ENCODE assay signal across 9 mouse cellular contexts in genomic region chr7:101620373-101620772, GRCm38 (mm10). TPM values are rescaled to one million over a fixed set of nuclear protein-coding genes. Genes with fewer than 3 reads are reported as not detected.
A peak's percentile ranks its signal among the peaks of the same experiment; 100 is the strongest.
DNase-seq lines count a peak whose midpoint lies in the region; ATAC-seq and TF ChIP-seq lines count a peak whose summit lies in the region.
"Had no signal": no experiment of that assay in that cellular context is flagged by ENCODE, and none has a peak within 500 bp of the region (broad histone marks: within the 10 kb centered on the region; RNA-seq: fewer than 3 reads in every experiment).

No protein-coding gene starts in this region.

- WGBS in intestine, postnatal 0 days = 21% methylated on average over 4 of the region's 4 CpGs
- 20% methylated on average over 4 of the region's 4 CpGs for WGBS in intestine, embryonic 16.5 days
- WGBS in bone marrow, adult 2 months = 24% methylated on average over 4 of the region's 4 CpGs
- 25% methylated on average over 4 of the region's 4 CpGs for WGBS in midbrain, postnatal 0 days

- H3K9me3 ChIP-seq in intestine, postnatal 0 days (ENCODE audit: control insufficient read depth) = no peaks in the 10 kb centered on the region
- no peaks in the 10 kb centered on the region for H3K9me3 ChIP-seq in intestine, embryonic 16.5 days (ENCODE audit: control insufficient read depth, low read length)
- no peaks in the 10 kb centered on the region for H3K9me3 ChIP-seq in E14TG2a.4 (ENCODE audit: low read length)
- no peaks in the 10 kb centered on the region for H3K9me3 ChIP-seq in midbrain, postnatal 0 days (ENCODE audit: low read length)

- H3K4me2 ChIP-seq in intestine, postnatal 0 days (replicated peaks; ENCODE audit: low read depth) = no peak overlapping the region
- H3K4me2 ChIP-seq in intestine, embryonic 16.5 days (ENCODE audit: low read depth, low read length) = no peak overlapping the region
- no peak overlapping the region for H3K4me2 ChIP-seq in midbrain, postnatal 0 days (ENCODE audit: low read depth, low read length, poor library complexity, severe bottlenecking)

- H3K9ac ChIP-seq in intestine, postnatal 0 days (ENCODE audit: low read depth, low read length) = no peak overlapping the region
- H3K9ac ChIP-seq in intestine, embryonic 16.5 days (ENCODE audit: low read depth, low read length) = no peak overlapping the region
- no peak overlapping the region for H3K9ac ChIP-seq in midbrain, postnatal 0 days (replicated peaks; ENCODE audit: low read length, poor library complexity, severe bottlenecking)

- no peak overlapping the region for H3K27ac ChIP-seq in intestine, postnatal 0 days (ENCODE audit: low read depth, low read length)
- no peak overlapping the region for H3K27ac ChIP-seq in intestine, embryonic 16.5 days (ENCODE audit: low read length)
- H3K27ac ChIP-seq in bone marrow, adult 2 months (ENCODE audit: control insufficient read depth, insufficient read depth, low read depth, low read length, poor library complexity) = no peak overlapping the region
- no peak overlapping the region for H3K27ac ChIP-seq in midbrain, postnatal 0 days (ENCODE audit: low read depth, low read length)

- no peaks in the 10 kb centered on the region for H3K4me1 ChIP-seq in intestine, postnatal 0 days (replicated peaks; ENCODE audit: control insufficient read depth, insufficient read depth, low read length)
- no peaks in the 10 kb centered on the region for H3K4me1 ChIP-seq in intestine, embryonic 16.5 days (ENCODE audit: control insufficient read depth, insufficient read depth, low read length)
- H3K4me1 ChIP-seq in E14TG2a.4 (replicated peaks; ENCODE audit: low read depth, low read length) = peaks cover 26% of the 10 kb centered on the region
- no peaks in the 10 kb centered on the region for H3K4me1 ChIP-seq in bone marrow, adult 2 months (ENCODE audit: control insufficient read depth, insufficient read depth, low read length)
- 0 out of 2 replicates have a peak, but pooled peaks cover 3% of the 10 kb centered on the region for H3K4me1 ChIP-seq in midbrain, postnatal 0 days (ENCODE audit: insufficient read depth, low read length)

- no peak overlapping the region for H3K4me3 ChIP-seq in intestine, postnatal 0 days (ENCODE audit: low read depth, low read length)
- no peak overlapping the region for H3K4me3 ChIP-seq in intestine, embryonic 16.5 days (ENCODE audit: low read length)
- H3K4me3 ChIP-seq in E14TG2a.4 (replicated peaks; ENCODE audit: low read length) = no peak overlapping the region
- H3K4me3 ChIP-seq in bone marrow, adult 2 months (replicated peaks; ENCODE audit: control insufficient read depth, low read depth, low read length) = no peak overlapping the region
- no peak overlapping the region for H3K4me3 ChIP-seq in midbrain, postnatal 0 days (ENCODE audit: low read depth, low read length)

- no peak for TF ChIP-seq POLR2A in bone marrow, adult 2 months (IDR thresholded peaks at IDR 0.05; ENCODE audit: borderline replicate concordance, control insufficient read depth, low read depth, low read length)

- H3K27me3 ChIP-seq in intestine, postnatal 0 days (replicated peaks; ENCODE audit: control insufficient read depth, insufficient read depth, low read length) = 0 out of 2 replicates have a peak, but pooled peaks cover 3% of the 10 kb centered on the region
- H3K27me3 ChIP-seq in intestine, embryonic 16.5 days (replicated peaks; ENCODE audit: control insufficient read depth, insufficient read depth, low read length) = no peaks in the 10 kb centered on the region
- 0 out of 2 replicates have a peak, but pooled peaks cover 4% of the 10 kb centered on the region for H3K27me3 ChIP-seq in E14TG2a.4 (ENCODE audit: insufficient read depth, low read length)
- no peaks in the 10 kb centered on the region for H3K27me3 ChIP-seq in midbrain, postnatal 0 days (ENCODE audit: insufficient read depth, low read length)

- TF ChIP-seq CTCF in intestine, postnatal 0 days (IDR thresholded peaks at IDR 0.05; ENCODE audit: low read depth) = peak; percentile 85
- peak; percentile 94 for TF ChIP-seq CTCF in E14TG2a.4 (conservative IDR thresholded peaks at IDR 0.05; ENCODE audit: low read length)
- peak; percentile 71 for TF ChIP-seq CTCF in bone marrow, adult 2 months (IDR thresholded peaks at IDR 0.05; ENCODE audit: control insufficient read depth, insufficient read depth, low read length)
- TF ChIP-seq CTCF in midbrain, postnatal 0 days (IDR thresholded peaks at IDR 0.05) = peak; percentile 82

- no peaks in the 10 kb centered on the region for H3K36me3 ChIP-seq in intestine, postnatal 0 days (ENCODE audit: control insufficient read depth, insufficient read depth)
- H3K36me3 ChIP-seq in intestine, embryonic 16.5 days (ENCODE audit: control insufficient read depth, insufficient read depth, low read length) = no peaks in the 10 kb centered on the region
- H3K36me3 ChIP-seq in E14TG2a.4 (ENCODE audit: insufficient read depth, low read length) = no peaks in the 10 kb centered on the region
- H3K36me3 ChIP-seq in midbrain, postnatal 0 days (ENCODE audit: insufficient read depth, low read length) = no peaks in the 10 kb centered on the region

- ATAC-seq in intestine, postnatal 0 days = no peak
- ATAC-seq in intestine, embryonic 16.5 days = no peak
- no peak for ATAC-seq in midbrain, postnatal 0 days (ENCODE audit: low FRiP score)

- DNase-seq in forelimb bud, embryonic 11.5 days (ENCODE audit: low read depth, low spot score) = peak; percentile 39
- peak; percentile 35 to 68 for DNase-seq in layer of hippocampus, postnatal 14 days (ENCODE audit: low spot score in 2 of 2)
- DNase-seq in midbrain, postnatal 0 days (ENCODE audit: low spot score) = peak; percentile 77
- peak; percentile 13 for DNase-seq in yolk sac, embryonic 10.5 days (ENCODE audit: low spot score)

RNA-seq across cellular contexts. Expression of gene Art2b, which starts 35.0 kb away (rescaled TPM):
- polyA plus RNA-seq in intestine, postnatal 0 days (2015; fragmentation: Nextera tagmentation; extraction: Ambion mirVana) = 0.24 and 0.56 TPM in 2 replicates
- polyA plus RNA-seq in intestine, embryonic 16.5 days (2015; fragmentation: Nextera tagmentation; extraction: Ambion mirVana) = 0.43 and 0.56 TPM in 2 replicates
- 0.99 TPM in 1 of 2 replicates, not detected in the other for polyA plus RNA-seq in bone marrow, adult 2 months (2011; ENCODE audit: insufficient read depth, insufficient read length, low replicate concordance, missing spikeins)
- not detected for total RNA-seq in layer of hippocampus, postnatal 14 days (2021)
- not detected in 2 replicates for total RNA-seq in midbrain, postnatal 0 days (2014; rRNA removed)
- not detected in 2 replicates for polyA plus RNA-seq in midbrain, postnatal 0 days (2015; fragmentation: Nextera tagmentation; extraction: Ambion mirVana)
- polyA plus RNA-seq: neural tube, embryonic 14.5 days had no signal

RNA-seq across cellular contexts. Expression of gene Clpb, which starts 43.1 kb away (rescaled TPM):
- polyA plus RNA-seq in intestine, postnatal 0 days (2015; fragmentation: Nextera tagmentation; extraction: Ambion mirVana) = 14.3 and 14.9 TPM in 2 replicates
- 52.7 and 53.3 TPM in 2 replicates for polyA plus RNA-seq in intestine, embryonic 16.5 days (2015; fragmentation: Nextera tagmentation; extraction: Ambion mirVana)
- polyA plus RNA-seq in bone marrow, adult 2 months (2011; ENCODE audit: insufficient read depth, insufficient read length, low replicate concordance, missing spikeins) = 5.0 and 12.5 TPM in 2 replicates
- total RNA-seq in layer of hippocampus, postnatal 14 days (2021) = 10 to 100 TPM; 43.7 to 46.5 TPM
- 39.7 and 53.1 TPM in 2 replicates for total RNA-seq in midbrain, postnatal 0 days (2014; rRNA removed)
- 33.4 and 43.3 TPM in 2 replicates for polyA plus RNA-seq in midbrain, postnatal 0 days (2015; fragmentation: Nextera tagmentation; extraction: Ambion mirVana)

Comparison
In these comparisons a context has a peak if more than half of its experiments do, and no peak if none do; other contexts are left out.
1. DNase-seq: peak in every context shown above with its lines; median percentile 77 in midbrain, postnatal 0 days; 52 in layer of hippocampus, postnatal 14 days; 39 in forelimb bud, embryonic 11.5 days; 13 in yolk sac, embryonic 10.5 days.